ENCODE assay signal across 9 mouse cellular contexts in genomic region chr11:112209414-112209813, GRCm38 (mm10).
DNase-seq lines count a peak whose midpoint lies in the region; ATAC-seq and TF ChIP-seq lines count a peak whose summit lies in the region.
"Had no signal": no experiment of that assay in that cellular context is flagged by ENCODE, and none has a peak within 500 bp of the region (broad histone marks: within the 10 kb centered on the region; RNA-seq: fewer than 3 reads in every experiment).

No protein-coding gene starts in this region.

- no peak; the same call in 1 of the 2 replicates for ATAC-seq in cerebellum, adult (ENCODE audit: insufficient number of reproducible peaks, low FRiP score, low TSS enrichment)
- no peak for ATAC-seq in monocyte, adult 5-6 weeks (replicated peaks; ENCODE audit: insufficient number of reproducible peaks, low FRiP score, low TSS enrichment, poor library complexity, severe bottlenecking)

- peak; percentile 6 for DNase-seq in cerebellum, adult 11 months
- peak; percentile 3 for DNase-seq in thymus, postnatal 14 days
- DNase-seq in thymus, adult 18-20 months: no peak
- peak; percentile 55 for DNase-seq in forelimb bud, embryonic 11.5 days (ENCODE audit: low read depth, low spot score)
- peak; percentile 34 to 65 for DNase-seq in layer of hippocampus, adult 2 months (ENCODE audit: low spot score in 2 of 2)
- peak; percentile 38 for DNase-seq in lung, postnatal 25 days (ENCODE audit: low spot score)

- H3K27ac ChIP-seq in layer of hippocampus, adult 2 months: no peak overlapping the region
- H3K27ac ChIP-seq: neural tube, embryonic 13.5 days had no signal

- peak; percentile 86 for TF ChIP-seq CTCF in layer of hippocampus, adult 2 months (conservative IDR thresholded peaks at IDR 0.05)

- no peak overlapping the region for H3K4me3 ChIP-seq in layer of hippocampus, adult 2 months
- H3K4me3 ChIP-seq: neural tube, embryonic 13.5 days had no signal

Comparison
In these comparisons a context has a peak if more than half of its experiments do, and no peak if none do; other contexts are left out.
1. DNase-seq: peak in cerebellum, adult 11 months (single experiment), thymus, postnatal 14 days (single experiment), forelimb bud, embryonic 11.5 days (single experiment), layer of hippocampus, adult 2 months (2 of 2) and lung, postnatal 25 days (single experiment); none in thymus, adult 18-20 months (0 of 2).